Mouse (Mus musculus) forebrain, embryonic 16.5 days (tissue): Measurements from ENCODE around the gene Ceacam19. TPM values are rescaled to one million over a fixed set of nuclear protein-coding genes. Genes with fewer than 3 reads are reported as not detected.
"Not testable (repeated sequence)": the region's sequence is repeated elsewhere in the genome, so short reads cannot be mapped to it uniquely, and the experiment has no call there.

ENCODE experiments used
- ATAC-seq: fragments of 200-750 bp; cut with Nextera tagmentation; 2 replicates; pipeline ENCODE4 v1.8.0; 2017; ENCODE audit warnings: mild to moderate bottlenecking, moderate library complexity
- H3K27ac ChIP-seq: fragments of 300-500 bp; sonication (generic); 2 replicates; pipeline ENCODE4 v1.5.1; 2014; ENCODE audit warnings: low read length, control low read depth
- H3K27me3 ChIP-seq: fragments of 300-500 bp; sonication (generic); replicated peaks from 2 replicates; pipeline ENCODE4 v1.6.1; 2014; ENCODE audit warnings: low read length; ENCODE audit not compliant: control insufficient read depth, insufficient read depth
- H3K36me3 ChIP-seq: fragments of 300-500 bp; sonication (generic); 2 replicates; pipeline ENCODE4 v1.6.1; 2014; ENCODE audit not compliant: control insufficient read depth, insufficient read depth
- H3K4me1 ChIP-seq: fragments of 300-500 bp; sonication (generic); replicated peaks from 2 replicates; pipeline ENCODE4 v1.6.1; 2014; ENCODE audit warnings: low read length; ENCODE audit not compliant: control insufficient read depth, insufficient read depth
- H3K4me2 ChIP-seq: fragments of 300-500 bp; sonication (generic); 2 replicates; pipeline ENCODE4 v1.6.1; 2014; ENCODE audit warnings: mild to moderate bottlenecking, low read length, control low read depth
- H3K4me3 ChIP-seq: fragments of 300-500 bp; sonication (generic); replicated peaks from 2 replicates; pipeline ENCODE4 v1.5.1; 2014; ENCODE audit warnings: mild to moderate bottlenecking, low read length, control low read depth
- H3K9ac ChIP-seq: fragments of 300-500 bp; sonication (generic); replicated peaks from 2 replicates; pipeline ENCODE4 v1.6.1; 2014; ENCODE audit warnings: low read depth, low read length, control low read depth
- H3K9me3 ChIP-seq: fragments of 300-500 bp; sonication (generic); 2 replicates; pipeline ENCODE4 v1.6.1; 2016; ENCODE audit warnings: low read length; ENCODE audit not compliant: control insufficient read depth
- WGBS: fragments of 180-500 bp; shearing (Covaris S2); extraction: QIAGEN DNeasy Blood & Tissue Kit; methylation state at CpG from one replicate; pipeline ENCODE4 v1.1.7; 2014; 5-methylcytosine and 5-hydroxymethylcytosine counted together
- polyA plus RNA-seq: library from polyadenylated mRNA; unstranded; fragments of >200 nt; fragmentation: Nextera tagmentation; extraction: Ambion mirVana; gene quantifications from 2 replicates; pipeline ENCODE4 v1.2.1, GENCODE M21; 2015

Gene Ceacam19
- not detected in 2 replicates for polyA plus RNA-seq

- H3K4me1 ChIP-seq = no peaks in the 10 kb centered on the region
- H3K4me2 ChIP-seq = no peak within 1 kb of the TSS
- ATAC-seq = no peak
- H3K9ac ChIP-seq = no peak within 1 kb of the TSS
- no peaks in the 10 kb centered on the region for H3K9me3 ChIP-seq
- H3K27ac ChIP-seq = no peak within 1 kb of the TSS
- no peaks in the 10 kb centered on the region for H3K36me3 ChIP-seq
- 78% methylated on average over 7 of the region's 7 CpGs for WGBS
- no peak within 1 kb of the TSS for H3K4me3 ChIP-seq
- H3K27me3 ChIP-seq = no peaks in the 10 kb centered on the region
Measured at GRCm38 (mm10) chr7:19887849-19888248, at the start of gene Ceacam19. TSS of gene Ceacam19 (minus strand) at chr7:19887965.

DNA sequence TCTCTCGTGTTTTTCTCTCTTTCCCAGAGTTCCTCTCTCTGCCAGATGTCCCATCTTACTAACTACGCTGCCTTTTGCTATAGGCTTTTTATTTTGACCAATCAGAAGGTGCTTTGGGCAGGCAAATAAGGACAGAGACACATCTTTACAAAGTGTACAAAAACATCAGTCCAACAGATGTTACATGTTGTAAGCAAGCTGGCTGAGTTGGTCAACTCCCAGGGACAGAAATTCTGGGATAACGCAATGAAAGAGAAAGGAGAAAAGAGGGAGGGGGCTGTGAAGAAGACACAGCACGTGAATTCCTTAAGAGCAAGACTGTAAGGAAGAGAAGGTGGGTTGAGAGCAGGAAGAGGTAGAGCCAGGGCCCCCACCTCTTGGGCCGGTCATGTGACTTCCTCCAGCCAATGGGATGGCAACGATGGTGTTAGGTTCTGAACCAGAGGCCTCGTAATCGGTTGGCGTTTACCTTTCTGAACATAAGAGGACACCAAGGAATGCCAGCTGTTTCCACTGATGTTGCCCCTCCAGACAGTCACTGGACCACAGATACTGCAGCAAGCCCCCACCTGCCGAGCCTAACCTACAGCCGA, 49.6 kb upstream of the Ceacam19 start:
- Histone ChIP-seq H3K4me1 (peaks cover 8% of the 10 kb centered on the region; the same call in 1 of the 2 replicates), H3K36me3 (no peaks in the 10 kb centered on the region), H3K9ac (no peak overlapping the region), H3K4me2 (no peak overlapping the region), H3K4me3 (no peak overlapping the region), H3K9me3 (no peaks in the 10 kb centered on the region), H3K27ac (no peak overlapping the region), H3K27me3 (no peaks in the 10 kb centered on the region)
- ATAC-seq = no peak
- 84% methylated on average over 11 of the region's 11 CpGs for WGBS

GRCm38 (mm10) chr7:19935961-19936360, 48.2 kb upstream of the Ceacam19 start:
- WGBS = 68% methylated on average over 6 of the region's 6 CpGs
- peaks cover 8% of the 10 kb centered on the region; the same call in 1 of the 2 replicates for H3K4me1 ChIP-seq
- H3K27me3 ChIP-seq = no peaks in the 10 kb centered on the region
- no peak overlapping the region for H3K9ac ChIP-seq
- no peak overlapping the region for H3K27ac ChIP-seq
- no peak for ATAC-seq
- H3K4me3 ChIP-seq = no peak overlapping the region
- H3K9me3 ChIP-seq = no peaks in the 10 kb centered on the region
- H3K4me2 ChIP-seq = no peak overlapping the region
- H3K36me3 ChIP-seq = no peaks in the 10 kb centered on the region

- Histone ChIP-seq H3K27ac (no peak overlapping the region), H3K4me2 (no peak overlapping the region), H3K27me3 (no peaks in the 10 kb centered on the region), H3K9ac (no peak overlapping the region), H3K4me3 (no peak overlapping the region), H3K9me3 (no peaks in the 10 kb centered on the region), H3K36me3 (no peaks in the 10 kb centered on the region), H3K4me1 (peaks cover 8% of the 10 kb centered on the region; the same call in 1 of the 2 replicates)
- WGBS = 86% methylated on average over 20 of the region's 20 CpGs
- ATAC-seq = no peak
Measured at GRCm38 (mm10) chr7:19935171-19935751, 47.5 kb upstream of the Ceacam19 start.

- Histone ChIP-seq H3K9ac (no peak overlapping the region), H3K4me1 (peaks cover 8% of the 10 kb centered on the region; the same call in 1 of the 2 replicates), H3K4me2 (peak overlapping the region; percentile 40), H3K9me3 (no peaks in the 10 kb centered on the region), H3K4me3 (peak overlapping the region; percentile 36), H3K36me3 (no peaks in the 10 kb centered on the region), H3K27me3 (no peaks in the 10 kb centered on the region), H3K27ac (peak overlapping the region; percentile 52)
- 21% methylated on average over 20 of the region's 21 CpGs for WGBS
- ATAC-seq = peak; percentile 77
Measured at GRCm38 (mm10) chr7:19932877-19933809, 45.4 kb upstream of the Ceacam19 start.

DNA sequence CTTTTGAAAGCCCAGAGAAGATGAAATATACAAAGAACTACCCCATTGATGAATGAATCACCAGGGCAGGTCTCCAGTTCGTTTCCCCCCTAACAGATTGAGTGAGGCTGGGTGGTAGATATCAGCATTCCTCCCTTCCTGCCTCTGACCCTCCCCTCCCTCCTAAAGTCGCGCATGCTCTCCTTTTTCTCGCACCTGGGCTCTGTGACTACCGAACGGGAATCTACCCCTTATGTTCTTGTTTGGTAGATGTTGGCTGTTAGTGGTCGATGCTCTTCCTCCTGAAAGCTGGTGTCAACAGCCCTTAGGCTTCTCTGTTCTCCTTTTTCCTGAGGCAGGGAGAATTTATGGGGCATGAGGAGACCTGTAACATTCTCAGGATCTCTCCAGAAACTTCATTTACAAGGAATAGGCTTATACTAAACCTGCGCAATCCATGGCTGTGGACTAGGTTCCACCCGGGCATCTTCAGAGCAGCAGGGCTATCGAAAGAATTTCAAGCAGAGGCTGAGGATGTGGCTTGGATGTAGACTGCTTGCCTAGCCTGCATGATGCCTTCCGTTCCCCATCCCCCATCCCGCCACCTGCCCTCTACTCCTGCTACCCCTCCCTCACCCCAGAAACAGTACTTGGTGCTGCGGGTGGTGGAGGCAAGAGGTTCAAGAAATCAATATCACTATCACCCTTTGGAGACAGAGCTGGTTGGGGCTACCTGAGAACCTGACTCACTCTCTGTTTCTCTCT, 44.5 kb upstream of the Ceacam19 start:
- Histone ChIP-seq H3K4me3 (no peak overlapping the region), H3K36me3 (no peaks in the 10 kb centered on the region), H3K27me3 (no peaks in the 10 kb centered on the region), H3K9me3 (no peaks in the 10 kb centered on the region), H3K4me2 (peak overlapping the region; percentile 27), H3K27ac (no peak overlapping the region), H3K4me1 (peaks cover 8% of the 10 kb centered on the region; the same call in 1 of the 2 replicates), H3K9ac (no peak overlapping the region; the same call in 1 of the 2 replicates)
- 23% methylated on average over 13 of the region's 13 CpGs for WGBS
- ATAC-seq = peak; percentile 51

- H3K9me3 ChIP-seq, H3K9ac ChIP-seq, H3K27me3 ChIP-seq, H3K4me3 ChIP-seq, H3K36me3 ChIP-seq, H3K27ac ChIP-seq, ATAC-seq, H3K4me2 ChIP-seq, H3K4me1 ChIP-seq: not testable (repeated sequence)
- WGBS = 69% methylated on average over 6 of the region's 6 CpGs
Measured at GRCm38 (mm10) chr7:19930481-19930880, 42.7 kb upstream of the Ceacam19 start.

GRCm38 (mm10) chr7:19928486-19928885, 40.7 kb upstream of the Ceacam19 start:
- H3K4me2 ChIP-seq = no peak overlapping the region
- no peaks in the 10 kb centered on the region for H3K36me3 ChIP-seq
- no peak overlapping the region for H3K9ac ChIP-seq
- 59% methylated on average over 5 of the region's 5 CpGs for WGBS
- no peak for ATAC-seq
- no peaks in the 10 kb centered on the region for H3K27me3 ChIP-seq
- peaks cover 8% of the 10 kb centered on the region; the same call in 1 of the 2 replicates for H3K4me1 ChIP-seq
- no peak overlapping the region for H3K27ac ChIP-seq
- H3K4me3 ChIP-seq = no peak overlapping the region
- no peaks in the 10 kb centered on the region for H3K9me3 ChIP-seq
